Mouse (Mus musculus) c-Kit-positive CD71-positive TER-119-positive erythroid progenitor cells, embryonic 14.5 days (primary cell): ENCODE data around the gene Rom1.
"Not testable (repeated sequence)": the region's sequence is repeated elsewhere in the genome, so short reads cannot be mapped to it uniquely, and the experiment has no call there.

Source experiments
- DNase-seq: peaks from one replicate; pipeline ENCODE4 v3.0.0-alpha.2; 2013; ENCODE audit warnings: low spot score

Rom1 gene

DNA sequence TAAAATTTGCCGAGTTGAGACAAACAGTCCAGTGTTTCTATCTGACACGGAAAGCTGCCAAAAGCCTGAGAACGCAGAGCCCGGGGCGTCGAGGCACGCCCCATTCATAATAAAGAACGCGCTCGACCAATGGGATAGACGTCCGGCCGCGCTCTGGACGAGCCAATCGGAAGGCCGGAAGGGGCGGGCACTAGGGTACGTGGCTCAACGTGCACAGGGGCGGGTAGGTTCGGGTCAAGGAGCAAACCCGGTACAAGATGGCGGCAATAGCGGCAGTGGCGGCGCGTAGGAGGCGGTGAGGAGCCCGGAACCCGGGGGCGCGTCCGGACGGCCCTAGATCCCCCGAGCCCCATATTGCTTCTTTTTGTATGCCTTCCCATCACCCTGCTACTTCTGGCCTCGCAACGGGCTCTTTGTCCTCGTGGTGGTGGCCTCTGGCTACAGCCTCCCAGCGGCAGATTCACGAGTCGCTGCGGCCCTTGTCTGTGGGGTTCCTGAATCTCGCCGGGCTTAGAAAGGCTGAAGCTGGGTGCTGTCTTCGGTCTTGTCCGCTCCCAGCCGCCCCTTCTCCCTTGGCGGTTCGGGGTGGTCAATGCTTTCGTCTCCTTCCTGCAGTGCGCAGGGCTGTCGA is 31.2 kb downstream of the Rom1 start, which contains the start of gene Ganab:
TSS of gene Ganab (plus strand) at position 207 of the 631 bp plus-strand sequence.
- DNase-seq, result peak; percentile 96

DNA sequence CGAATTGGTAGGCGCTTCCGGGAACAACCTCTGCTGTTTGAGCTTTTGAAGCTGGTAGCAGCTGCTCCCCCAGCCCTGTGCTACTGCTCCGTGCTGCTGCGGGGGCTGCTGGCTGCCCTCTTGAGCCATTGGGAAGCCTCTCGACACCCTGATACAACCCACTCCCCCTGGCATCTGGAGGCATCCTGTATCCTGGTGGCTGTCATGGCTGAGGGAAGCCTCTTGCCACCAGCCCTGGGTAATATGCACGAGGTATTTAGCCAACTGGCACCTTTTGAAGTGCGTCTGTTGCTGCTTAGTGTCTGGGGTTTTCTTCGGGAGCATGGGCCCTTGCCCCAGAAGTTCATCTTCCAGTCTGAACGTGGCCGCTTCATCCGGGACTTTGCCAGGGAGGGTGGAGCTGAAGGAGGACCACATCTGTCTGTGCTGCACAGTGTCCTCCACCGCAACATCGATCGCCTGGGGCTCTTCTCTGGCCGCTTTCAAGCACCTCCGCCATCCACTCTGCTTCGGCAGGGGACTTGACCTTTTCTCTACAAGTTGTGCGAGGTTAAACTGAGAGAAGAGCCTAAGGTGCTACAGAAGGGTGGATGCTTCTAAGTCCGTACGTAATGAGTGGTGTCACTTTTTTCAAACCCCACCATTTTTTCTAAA is 31.8 kb downstream of the Rom1 start:
- DNase-seq, result not testable (repeated sequence)

DNA sequence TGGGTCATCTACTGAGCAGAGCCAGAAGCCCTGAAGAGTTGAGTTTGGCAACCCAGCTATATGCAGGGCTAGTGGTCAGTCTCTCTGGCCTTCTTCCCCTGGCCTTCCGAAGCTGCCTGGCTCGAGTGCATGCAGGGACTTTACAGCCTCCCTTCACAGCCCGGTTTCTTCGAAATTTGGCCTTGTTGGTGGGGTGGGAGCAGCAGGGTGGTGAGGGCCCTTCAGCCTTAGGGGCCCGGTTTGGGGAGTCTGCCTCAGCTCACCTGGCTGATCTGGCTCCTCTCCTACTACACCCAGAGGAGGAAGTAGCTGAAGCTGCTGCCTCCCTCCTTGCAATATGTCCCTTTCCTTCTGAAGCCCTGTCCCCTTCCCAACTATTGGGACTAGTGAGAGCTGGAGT is 32.9 kb downstream of the Rom1 start:
- not testable (repeated sequence) for DNase-seq

DNA sequence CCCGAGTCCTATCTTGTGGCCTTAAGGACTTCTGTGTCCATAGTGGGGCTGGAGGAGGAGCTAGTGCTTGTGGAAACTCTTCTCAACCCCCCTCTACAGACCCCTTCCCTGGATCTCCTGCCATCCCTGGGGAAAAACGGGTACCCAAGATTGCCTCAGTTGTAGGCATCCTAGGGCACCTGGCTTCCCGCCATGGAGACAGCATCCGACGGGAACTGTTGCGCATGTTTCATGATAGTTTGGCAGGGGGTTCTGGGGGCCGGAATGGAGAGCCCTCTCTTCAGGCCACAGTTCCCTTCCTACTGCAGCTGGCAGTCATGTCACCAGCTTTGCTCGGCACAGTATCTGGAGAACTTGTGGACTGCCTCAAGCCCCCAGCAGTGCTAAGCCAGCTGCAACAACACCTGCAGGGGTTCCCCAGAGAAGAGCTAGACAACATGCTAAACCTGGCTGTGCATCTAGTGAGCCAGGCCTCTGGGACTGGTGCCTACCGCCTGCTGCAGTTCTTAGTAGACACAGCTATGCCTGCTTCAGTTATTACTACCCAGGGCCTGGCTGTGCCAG is 33.7 kb downstream of the Rom1 start:
- no peak for DNase-seq

DNA sequence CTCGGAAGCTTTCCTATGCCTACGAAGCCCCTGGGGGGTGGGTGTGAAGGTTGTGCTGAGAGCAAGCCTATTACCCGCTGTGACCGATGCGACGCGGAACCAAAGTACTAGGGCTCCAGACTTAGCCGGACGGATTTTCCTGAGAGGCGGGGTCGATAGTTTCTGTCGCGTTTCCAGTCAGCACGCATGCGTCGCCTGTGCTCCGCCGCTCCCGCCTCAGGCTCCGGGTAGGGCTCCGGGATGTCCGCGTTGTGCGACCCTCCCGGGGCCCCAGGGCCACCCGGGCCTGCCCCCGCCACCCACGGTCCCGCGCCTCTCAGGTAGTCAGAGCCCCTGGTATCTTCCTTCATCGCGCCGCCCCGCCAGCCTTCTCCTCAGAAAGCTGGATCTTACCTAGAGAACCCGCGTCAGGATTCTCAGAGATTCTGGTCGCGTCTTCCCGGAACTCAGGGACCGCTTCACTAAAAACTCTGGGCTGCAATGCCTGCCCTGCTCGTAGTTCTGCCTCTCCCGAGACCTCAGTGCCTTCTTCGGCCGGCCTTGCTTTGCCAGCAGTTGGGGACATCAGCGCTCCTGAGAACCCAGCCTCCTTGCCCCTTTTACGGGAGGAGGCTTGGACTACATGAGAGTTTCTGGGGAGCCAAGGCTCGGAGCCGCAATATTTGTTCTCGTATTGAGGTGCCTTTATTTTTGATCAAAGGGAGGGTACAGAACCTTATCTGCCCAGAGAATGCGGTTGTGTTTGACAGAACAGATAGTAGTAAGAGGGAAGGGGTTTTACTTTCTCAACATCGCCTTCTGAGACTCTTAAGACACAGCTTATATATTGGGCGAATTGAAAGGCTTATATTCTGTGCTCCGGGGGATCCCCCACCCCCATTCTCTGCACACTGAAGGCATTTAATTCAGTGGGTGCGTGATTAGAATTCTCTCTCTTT is 36.1 kb downstream of the Rom1 start, which contains the start of gene Ints5:
TSS of gene Ints5 (plus strand) at position 177 of the 938 bp plus-strand sequence.
- peak; percentile 88 for DNase-seq

DNA sequence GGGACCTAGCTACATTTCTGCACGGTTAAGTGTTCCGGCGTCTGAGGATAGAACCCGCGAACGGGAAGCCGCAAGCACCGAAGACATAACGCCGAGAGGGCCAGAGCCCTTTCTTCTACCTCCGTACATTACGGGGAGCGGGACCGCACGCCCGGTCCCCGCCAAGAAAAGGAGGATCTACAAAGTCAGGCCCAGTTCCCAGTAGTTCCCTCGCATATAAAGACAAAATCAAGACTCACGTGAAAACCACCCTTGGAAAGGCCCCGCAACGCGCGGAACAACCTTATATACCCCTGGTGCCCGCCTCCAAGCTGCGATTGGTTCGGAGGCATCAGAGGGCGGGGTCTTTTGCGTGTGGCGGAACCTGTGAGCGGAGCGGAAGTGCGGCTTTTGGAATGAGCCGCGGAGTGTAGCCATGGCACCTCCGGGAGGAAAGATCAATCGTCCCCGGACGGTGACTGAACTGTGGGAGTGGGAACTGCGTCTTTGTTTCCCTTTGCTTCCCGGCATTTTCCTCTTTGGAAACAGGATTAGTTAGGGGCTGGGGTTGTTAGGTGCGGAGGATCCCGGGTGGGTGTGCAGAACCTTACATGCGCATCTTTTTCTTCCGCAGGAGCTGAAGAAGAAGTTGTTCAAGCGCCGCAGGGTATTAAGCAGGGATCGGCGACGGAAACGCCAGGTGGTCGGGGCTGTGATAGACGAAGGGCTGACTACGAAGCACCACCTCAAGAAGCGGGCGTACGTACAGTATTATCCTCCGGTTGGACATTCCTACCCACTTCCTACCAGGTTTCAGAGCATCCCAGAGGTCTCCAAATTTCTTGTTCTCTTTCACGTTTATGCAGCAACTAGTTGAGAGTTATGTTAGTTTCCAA is 40.4 kb downstream of the Rom1 start, which contains the start of the genes 1810009A15Rik and Gm49416:
TSS of gene 1810009A15Rik (plus strand) at position 343 of the 875 bp plus-strand sequence.
TSS of gene Gm49416 (plus strand) at position 416 of the 875 bp plus-strand sequence.
- DNase-seq, result peak; percentile 97

DNA sequence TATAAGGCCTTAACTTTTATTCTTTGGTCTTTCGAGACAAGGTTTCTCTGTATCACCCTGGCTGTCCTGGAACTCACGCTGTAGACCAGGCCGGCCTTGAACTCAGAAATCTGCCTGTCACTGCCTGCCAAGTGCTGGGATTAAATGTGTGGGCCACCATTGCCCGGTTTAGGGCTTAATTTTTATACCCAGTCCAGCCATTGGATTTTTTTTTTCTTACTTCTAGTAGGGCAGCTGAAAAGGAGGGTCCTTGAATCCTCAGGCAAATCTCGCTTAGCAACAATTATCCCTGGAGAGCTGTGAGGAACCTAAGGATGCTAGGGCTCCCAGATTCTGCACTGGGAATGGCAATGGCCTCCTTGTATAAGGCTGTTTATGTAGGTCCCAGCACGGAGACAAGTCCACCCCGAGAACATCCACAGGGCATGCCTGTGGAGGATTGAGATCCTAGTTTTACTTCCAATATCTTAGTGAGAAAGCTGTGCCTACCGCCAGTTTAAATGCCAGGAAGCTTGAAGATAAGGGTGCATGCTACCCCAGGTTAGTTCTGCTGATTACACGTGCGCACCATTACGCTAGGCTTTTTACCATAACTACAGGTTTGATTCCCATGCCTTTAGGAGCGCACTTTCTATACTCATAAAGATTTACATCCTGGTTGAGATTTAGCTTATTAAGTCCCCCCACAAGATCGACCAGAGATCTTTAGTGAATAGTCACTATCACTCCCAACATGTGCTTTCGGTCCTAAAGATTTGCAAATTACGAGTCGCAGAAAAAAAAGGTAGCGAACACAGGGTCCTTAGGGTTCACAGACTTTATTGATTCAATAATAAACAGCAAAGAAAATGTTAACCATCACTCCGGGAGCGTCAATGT is 41.3 kb downstream of the Rom1 start:
- DNase-seq, result peak; percentile 59

DNA sequence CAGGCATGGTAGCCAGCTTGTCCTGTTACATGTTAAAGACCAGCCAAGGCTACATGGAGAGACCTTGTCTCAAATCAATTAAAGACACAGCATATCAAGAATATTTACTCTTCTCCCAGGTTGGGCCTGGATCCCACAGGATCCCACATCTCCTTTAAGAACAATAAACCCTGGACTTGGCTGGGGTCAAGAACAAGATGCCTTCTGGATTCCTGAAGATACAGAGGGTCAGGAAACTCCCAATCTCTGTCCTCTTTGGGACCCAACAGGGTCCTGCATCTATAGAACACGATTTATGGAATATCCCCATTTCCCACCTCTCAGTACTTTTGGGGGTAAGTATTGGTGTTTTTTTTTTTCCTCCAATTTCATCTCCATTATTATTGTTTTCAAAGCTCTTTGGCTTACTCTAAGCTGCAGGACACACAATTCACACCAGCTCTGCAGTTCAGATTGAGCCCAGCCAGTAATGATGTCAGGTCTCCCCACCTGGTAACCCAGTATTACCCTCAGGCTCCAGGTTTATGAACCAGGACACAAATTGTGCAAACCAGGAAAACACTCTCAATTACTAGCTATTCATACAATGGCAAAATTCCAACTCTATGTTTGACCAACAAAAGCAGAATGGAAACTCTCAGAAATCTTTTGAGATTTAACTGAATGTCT is 42.1 kb downstream of the Rom1 start:
- DNase-seq, result no peak

DNA sequence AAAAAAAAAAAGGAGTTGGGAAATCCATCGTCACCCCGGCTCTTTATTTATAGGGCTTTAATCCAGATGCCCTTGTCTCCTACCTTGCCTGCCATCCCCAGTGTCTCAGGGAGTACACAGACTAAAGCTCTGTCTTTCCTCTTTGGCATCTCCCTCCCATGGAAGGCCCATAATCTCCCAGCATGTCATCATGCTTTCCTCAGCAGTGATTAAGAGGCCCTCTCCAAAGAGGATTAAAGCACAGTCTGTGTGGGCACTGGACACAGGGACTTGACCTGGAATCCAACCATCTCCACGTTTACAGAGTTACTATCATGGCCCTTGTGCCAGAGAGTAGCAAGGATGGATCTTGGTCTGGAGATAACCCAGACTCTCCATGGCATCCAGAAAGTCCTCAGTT is 45.5 kb downstream of the Rom1 start, which contains the start of the genes Lbhd1 and Gm49403:
TSS of gene Lbhd1 (plus strand) at position 117 of the 400 bp plus-strand sequence.
TSS of gene Gm49403 (plus strand) at position 315 of the 400 bp plus-strand sequence.
- no peak for DNase-seq

DNA sequence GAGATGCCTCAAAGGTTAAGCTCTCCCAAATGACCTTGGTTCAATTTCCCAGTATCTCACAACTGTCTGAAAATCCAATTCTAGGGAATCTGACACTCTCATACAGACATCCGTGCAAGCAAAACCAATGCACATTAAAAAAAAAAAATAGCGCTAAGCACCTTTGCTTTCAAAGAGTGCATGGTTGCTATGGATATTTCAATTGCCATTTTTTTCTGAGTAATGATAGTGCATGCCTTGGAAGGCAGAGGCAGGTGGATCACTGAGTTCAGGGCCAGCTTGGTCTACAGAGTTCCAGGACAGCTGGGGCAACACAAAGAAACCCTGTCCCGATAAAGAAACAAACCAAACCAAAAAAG is 48.1 kb downstream of the Rom1 start:
- no peak for DNase-seq

DNA sequence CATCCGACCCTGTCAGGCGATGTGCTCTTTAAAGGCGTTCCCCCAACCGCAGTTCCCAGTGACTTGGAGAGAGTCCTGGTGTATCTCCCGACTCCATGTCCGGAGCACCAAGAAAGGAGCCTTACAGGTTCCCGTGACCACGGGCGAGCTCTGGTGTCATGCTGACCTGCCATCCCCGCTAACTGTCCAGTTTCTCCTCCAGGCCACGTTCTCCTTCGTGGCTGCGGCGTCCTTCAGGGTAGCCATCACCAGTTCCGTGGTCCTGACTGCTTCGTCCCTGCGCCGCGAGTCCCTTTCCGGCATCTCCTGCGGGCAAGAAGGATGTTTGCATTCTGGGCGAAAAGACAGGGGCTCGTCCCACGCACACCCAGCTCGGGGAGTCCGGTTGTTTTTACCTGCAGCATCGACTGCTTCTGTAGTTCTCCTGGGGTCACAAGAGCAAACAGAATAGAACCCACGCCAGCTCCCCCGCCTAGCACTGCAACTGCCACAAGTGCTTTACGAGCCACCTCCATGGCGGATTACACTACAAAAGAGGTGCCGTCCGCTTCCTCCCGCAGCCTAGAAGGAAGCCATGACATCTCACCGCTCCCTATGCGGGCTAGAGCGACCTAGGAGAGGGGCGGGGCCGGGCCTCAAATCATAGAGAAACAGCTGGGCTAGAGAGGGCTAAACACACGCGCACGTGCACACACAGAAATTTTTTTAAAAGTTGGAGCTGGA is 48.7 kb downstream of the Rom1 start, which contains the start of gene Uqcc3:
TSS of gene Uqcc3 (minus strand) at position 613 of the 723 bp plus-strand sequence.
- DNase-seq, result peak; percentile 86
